In the genomic region with DNA sequence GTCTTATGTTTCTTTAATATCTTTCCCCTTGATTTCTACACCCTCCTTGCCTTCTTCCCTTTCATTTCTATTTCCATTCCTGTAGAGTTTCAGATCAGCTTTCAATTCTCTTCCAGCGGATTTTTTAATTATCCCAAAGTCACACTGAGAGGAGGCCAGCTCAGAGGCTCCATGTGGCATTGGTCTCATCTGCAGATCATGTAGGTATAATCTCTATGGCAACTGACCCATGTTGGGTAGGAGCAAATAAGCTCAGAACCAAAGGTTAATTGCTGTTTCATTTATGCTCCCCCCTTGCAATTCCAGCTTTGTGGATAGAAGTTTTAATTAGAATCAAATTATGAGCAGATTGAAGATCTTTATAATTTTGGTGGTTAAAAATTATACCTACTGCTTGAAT, we compare ENCODE assay signal across 17 mouse cellular contexts.
"Had no signal": no experiment of that assay in that cellular context is flagged by ENCODE, and none has a peak within 500 bp of the region (broad histone marks: within the 10 kb centered on the region; RNA-seq: fewer than 3 reads in every experiment).

No protein-coding gene starts in this region.

- H3K36me3 ChIP-seq: midbrain, embryonic 12.5 days; midbrain, embryonic 15.5 days; neural tube, embryonic 13.5 days; neural tube, embryonic 15.5 days had no signal

- H3K4me3 ChIP-seq: midbrain, embryonic 12.5 days; midbrain, embryonic 15.5 days; myocyte; neural tube, embryonic 13.5 days; neural tube, embryonic 15.5 days had no signal

- H3K27me3 ChIP-seq: midbrain, embryonic 12.5 days; midbrain, embryonic 15.5 days; neural tube, embryonic 13.5 days; neural tube, embryonic 15.5 days had no signal

- H3K4me1 ChIP-seq: midbrain, embryonic 12.5 days; midbrain, embryonic 15.5 days; neural tube, embryonic 13.5 days; neural tube, embryonic 15.5 days had no signal

- H3K27ac ChIP-seq: liver, embryonic 14.5 days; midbrain, embryonic 12.5 days; midbrain, embryonic 15.5 days; neural tube, embryonic 13.5 days; neural tube, embryonic 15.5 days had no signal

- ATAC-seq: midbrain, embryonic 15.5 days had no signal

- H3K4me2 ChIP-seq: lung, embryonic 14.5 days; midbrain, embryonic 12.5 days; midbrain, embryonic 15.5 days; neural tube, embryonic 13.5 days; neural tube, embryonic 15.5 days had no signal

- H3K9ac ChIP-seq: liver, embryonic 14.5 days; lung, embryonic 14.5 days; midbrain, embryonic 12.5 days; midbrain, embryonic 15.5 days; neural tube, embryonic 13.5 days; neural tube, embryonic 15.5 days had no signal

- H3K9me3 ChIP-seq: midbrain, embryonic 15.5 days; neural tube, embryonic 15.5 days had no signal

- DNase-seq: lung, adult 18-20 months; lung, embryonic 14.5 days; lung, postnatal 10 days; lung, postnatal 4 days; right cerebral cortex, adult 18-20 months; right cerebral cortex, postnatal 25 days; right cerebral cortex, postnatal 4 days; spleen, adult 18-20 months; thymus, adult 18-20 months; thymus, postnatal 14 days; thymus, postnatal 36 days had no signal
